Mouse (Mus musculus) liver, embryonic 18 days (tissue): ENCODE data around the gene Ccdc6. TPM values are rescaled to one million over a fixed set of nuclear protein-coding genes. Genes with fewer than 3 reads are reported as not detected.

Experiments
- polyA plus RNA-seq: library from polyadenylated mRNA; depleted of rRNA; stranded (reverse); fragments of >200 nt; gene quantifications from 2 replicates; pipeline ENCODE4 v1.2.3, GENCODE M21; 2012; rRNA removed

Ccdc6 gene
- 5.4 and 7.6 TPM in 2 replicates for polyA plus RNA-seq

DNA sequence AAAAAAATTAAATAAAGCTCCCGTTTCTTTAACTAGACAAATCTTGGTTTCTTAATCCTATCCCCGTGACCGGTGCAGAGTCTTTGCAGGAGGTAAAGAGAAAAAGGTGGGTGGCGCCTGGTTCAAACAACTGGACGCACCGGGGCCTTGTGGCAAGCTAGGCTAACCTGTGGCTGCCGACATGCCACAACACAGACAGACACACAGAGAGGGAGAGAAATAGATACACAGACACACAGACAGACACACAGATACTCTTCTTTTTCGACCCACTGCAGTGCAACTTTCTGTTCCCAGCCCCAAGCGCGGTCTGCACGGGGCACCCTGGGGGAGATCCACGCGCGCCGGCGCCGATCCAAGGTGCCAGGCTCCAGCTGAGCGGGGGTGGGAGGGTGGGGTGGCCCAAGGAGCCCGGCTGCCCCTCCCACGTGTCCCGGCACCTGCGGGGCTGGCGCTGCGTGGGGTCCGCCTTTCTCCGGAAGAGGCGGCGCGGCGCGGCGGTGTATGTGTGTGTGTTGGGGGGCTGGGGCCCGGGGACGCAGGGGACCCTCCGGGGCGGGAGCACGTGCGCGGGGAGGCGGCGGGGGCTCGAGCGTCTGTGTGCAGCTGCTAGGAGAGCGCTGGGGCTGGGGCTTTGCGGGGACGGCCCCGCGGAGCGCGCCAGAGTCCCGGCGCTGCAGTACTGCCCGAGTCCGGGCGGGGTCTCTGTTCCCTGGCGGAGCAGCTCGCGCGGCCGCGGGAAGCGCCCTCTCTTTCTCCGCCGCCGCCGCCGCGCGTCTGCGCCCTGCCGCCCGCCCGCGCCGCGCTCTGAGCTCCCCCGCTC is at the start of gene Ccdc6:
Ccdc6 (plus strand) TSS at position 756 of the 823 bp plus-strand sequence.

GRCm38 (mm10) chr10:70204505-70205399 is 107.8 kb downstream of the Ccdc6 start, which contains the start of gene Mrln:
Mrln (plus strand) TSS chr10:70204664.

Other genes starting within 250 kb of the Ccdc6 start
- 0.21 and 0.24 TPM in 2 replicates for gene Mrln, start 107.5 kb downstream of the Ccdc6 start, polyA plus RNA-seq
- gene Slc16a9, start 148.0 kb downstream of the Ccdc6 start, polyA plus RNA-seq, result 0.59 and 0.67 TPM in 2 replicates